Mouse (Mus musculus): ENCODE data around the gene Tnfrsf13b. TPM values are rescaled to one million over a fixed set of nuclear protein-coding genes. Genes with fewer than 3 reads are reported as not detected.
"Not testable (repeated sequence)": the region's sequence is repeated elsewhere in the genome, so short reads cannot be mapped to it uniquely, and the experiment has no call there.

Gene Tnfrsf13b
- polyA plus RNA-seq, 1 experiment from 2014 or later: 1.4 TPM

DNA sequence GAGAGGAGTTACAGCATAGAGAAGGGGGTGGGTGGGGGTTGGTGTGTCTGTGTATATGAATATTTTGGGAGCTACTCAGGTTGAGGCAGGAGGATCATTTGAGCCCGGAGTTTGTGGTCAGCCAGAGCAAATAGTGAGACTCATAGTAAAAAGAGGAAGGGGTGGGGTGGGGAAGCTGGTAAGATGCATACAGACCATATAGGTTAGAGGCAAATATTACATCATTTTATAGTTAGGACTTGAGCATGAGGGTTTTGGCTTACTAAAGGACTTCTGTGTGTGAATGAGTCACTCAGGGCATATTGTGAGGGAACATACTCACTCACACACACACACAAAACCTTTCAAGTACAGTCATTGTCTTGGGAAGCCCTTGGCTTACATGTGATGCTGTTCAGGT is 49.8 kb downstream of the Tnfrsf13b start:
- Histone ChIP-seq H3K27ac (no peak overlapping the region), H3K9ac (no peak overlapping the region), H3K9me3 (replicated peaks) (no peaks in the 10 kb centered on the region), H3K27me3 (no peaks in the 10 kb centered on the region), H3K4me3 (replicated peaks) (no peak overlapping the region), H3K4me1 (peaks cover 21% of the 10 kb centered on the region), H3K4me2 (no peak overlapping the region), H3K36me3 (0 out of 2 replicates have a peak, but pooled peaks cover 4% of the 10 kb centered on the region)
- 88% methylated on average over 1 of the region's 1 CpGs for WGBS
- no peak for ATAC-seq (replicated peaks; ENCODE audit: low FRiP score)

DNA sequence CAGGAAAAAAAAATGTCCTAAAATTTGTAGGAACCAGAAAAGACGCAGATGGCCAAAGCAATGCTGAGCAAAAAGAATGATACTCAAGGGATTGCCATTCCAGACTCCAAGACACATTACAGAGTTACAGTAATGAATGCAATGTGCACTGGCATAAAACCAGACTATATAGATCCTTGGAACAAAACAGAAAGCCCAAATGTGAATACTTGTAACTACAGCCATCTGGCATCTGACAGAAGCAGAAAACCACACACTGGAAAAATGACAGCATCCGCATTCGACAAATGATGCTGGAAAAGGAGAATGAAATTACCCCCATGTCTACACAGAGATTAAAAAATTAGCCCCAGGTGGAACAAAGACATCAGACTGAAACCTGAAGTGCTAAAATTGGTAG is 53.8 kb downstream of the Tnfrsf13b start:
- Histone ChIP-seq H3K4me2 (no peak overlapping the region), H3K4me1 (no peaks in the 10 kb centered on the region), H3K4me3 (replicated peaks) (no peak overlapping the region), H3K9ac (no peak overlapping the region), H3K36me3 (no peaks in the 10 kb centered on the region), H3K27ac (no peak overlapping the region), H3K27me3 (no peaks in the 10 kb centered on the region), H3K9me3 (replicated peaks) (no peaks in the 10 kb centered on the region)
- ATAC-seq (replicated peaks; ENCODE audit: low FRiP score): no peak
- 88% methylated on average over 3 of the region's 3 CpGs for WGBS

- ATAC-seq (replicated peaks; ENCODE audit: low FRiP score): no peak
- no peaks in the 10 kb centered on the region for H3K36me3 ChIP-seq
- no peak overlapping the region for H3K9ac ChIP-seq
- no peak overlapping the region for H3K4me2 ChIP-seq
- no peaks in the 10 kb centered on the region for H3K9me3 ChIP-seq (replicated peaks)
- no peaks in the 10 kb centered on the region for H3K4me1 ChIP-seq
- no peaks in the 10 kb centered on the region for H3K27me3 ChIP-seq
- no peak overlapping the region for H3K27ac ChIP-seq
- H3K4me3 ChIP-seq (replicated peaks): no peak overlapping the region
Measured at GRCm38 (mm10) chr11:61181624-61182023, 55.1 kb downstream of the Tnfrsf13b start.

- Histone ChIP-seq H3K4me2 (no peak overlapping the region), H3K4me3 (replicated peaks) (no peak overlapping the region), H3K9ac (no peak overlapping the region), H3K27ac (no peak overlapping the region), H3K9me3 (replicated peaks) (no peaks in the 10 kb centered on the region), H3K36me3 (no peaks in the 10 kb centered on the region), H3K27me3 (no peaks in the 10 kb centered on the region), H3K4me1 (no peaks in the 10 kb centered on the region)
- WGBS: 85% methylated on average over 1 of the region's 1 CpGs
- ATAC-seq (replicated peaks; ENCODE audit: low FRiP score): no peak
Measured at GRCm38 (mm10) chr11:61183820-61184219, 57.3 kb downstream of the Tnfrsf13b start.

- Histone ChIP-seq H3K4me2 (no peak overlapping the region), H3K9me3 (replicated peaks) (no peaks in the 10 kb centered on the region), H3K27ac (no peak overlapping the region), H3K4me1 (no peaks in the 10 kb centered on the region), H3K4me3 (replicated peaks) (no peak overlapping the region), H3K27me3 (peaks cover 15% of the 10 kb centered on the region), H3K9ac (no peak overlapping the region), H3K36me3 (no peaks in the 10 kb centered on the region)
- WGBS: 69% methylated on average over 2 of the region's 2 CpGs
- ATAC-seq (replicated peaks; ENCODE audit: low FRiP score): no peak
Measured at GRCm38 (mm10) chr11:61190776-61191175, 64.2 kb downstream of the Tnfrsf13b start.

DNA sequence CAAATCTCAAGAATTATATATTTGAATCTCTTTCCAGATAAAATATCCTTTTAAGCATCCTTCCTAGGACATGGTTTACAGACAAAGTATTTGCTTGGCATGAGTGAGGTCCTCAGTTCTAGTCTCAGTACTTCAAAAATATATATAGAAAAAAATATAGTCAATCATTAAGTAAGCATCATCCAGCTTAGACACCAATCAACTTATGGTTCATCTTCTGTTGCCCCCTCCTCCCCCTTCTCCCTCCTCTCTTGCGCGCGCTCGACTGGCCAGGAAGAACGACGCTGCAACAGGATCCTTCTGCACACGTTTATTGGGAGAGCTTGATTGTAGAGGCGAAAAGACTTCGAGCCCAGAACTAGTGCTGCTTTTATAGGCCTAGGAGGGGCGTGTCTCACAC is 65.6 kb downstream of the Tnfrsf13b start:
- H3K4me3 ChIP-seq (replicated peaks); H3K4me2 ChIP-seq; H3K27ac ChIP-seq; H3K36me3 ChIP-seq; ATAC-seq (replicated peaks; ENCODE audit: low FRiP score); H3K4me1 ChIP-seq; H3K9me3 ChIP-seq (replicated peaks); H3K9ac ChIP-seq: not testable (repeated sequence)
- 75% methylated on average over 7 of the region's 10 CpGs for WGBS
- peaks cover 15% of the 10 kb centered on the region for H3K27me3 ChIP-seq

DNA sequence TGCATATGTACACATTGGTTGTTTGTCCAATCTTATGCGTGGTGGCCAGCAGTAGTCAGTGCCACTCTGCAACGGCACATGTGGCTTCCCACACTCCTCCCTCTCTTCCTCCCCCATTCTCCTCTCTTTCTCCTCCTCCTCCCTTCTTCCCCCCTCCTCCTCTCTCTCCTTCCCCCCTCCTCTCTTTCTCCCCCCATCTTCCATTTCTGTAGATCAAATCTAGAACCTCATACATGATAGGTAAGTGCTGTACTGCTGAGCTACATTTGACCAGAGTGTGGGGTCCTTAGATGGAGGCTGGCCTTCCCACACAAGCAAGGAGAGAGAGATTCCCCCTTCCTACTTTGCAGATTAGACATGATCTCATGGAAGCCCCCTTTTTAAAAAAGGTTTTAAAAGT is 66.2 kb downstream of the Tnfrsf13b start:
- no peaks in the 10 kb centered on the region for H3K36me3 ChIP-seq
- no peak overlapping the region for H3K4me3 ChIP-seq (replicated peaks)
- ATAC-seq (replicated peaks; ENCODE audit: low FRiP score): no peak
- H3K4me1 ChIP-seq: no peaks in the 10 kb centered on the region
- WGBS: 91% methylated on average over 2 of the region's 2 CpGs
- H3K27me3 ChIP-seq: peaks cover 15% of the 10 kb centered on the region
- H3K9me3 ChIP-seq (replicated peaks): no peaks in the 10 kb centered on the region
- no peak overlapping the region for H3K27ac ChIP-seq
- H3K4me2 ChIP-seq: no peak overlapping the region
- H3K9ac ChIP-seq: no peak overlapping the region

GRCm38 (mm10) chr11:61193392-61193791 is 66.8 kb downstream of the Tnfrsf13b start:
- no peaks in the 10 kb centered on the region for H3K9me3 ChIP-seq (replicated peaks)
- no peak overlapping the region for H3K4me3 ChIP-seq (replicated peaks)
- H3K27ac ChIP-seq: no peak overlapping the region
- 12% methylated on average over 9 of the region's 9 CpGs for WGBS
- H3K4me1 ChIP-seq: no peaks in the 10 kb centered on the region
- H3K9ac ChIP-seq: no peak overlapping the region
- H3K4me2 ChIP-seq: no peak overlapping the region
- no peak for ATAC-seq (replicated peaks; ENCODE audit: low FRiP score)
- H3K36me3 ChIP-seq: no peaks in the 10 kb centered on the region
- H3K27me3 ChIP-seq: peaks cover 15% of the 10 kb centered on the region

GRCm38 (mm10) chr11:61196616-61197353 is 70.2 kb downstream of the Tnfrsf13b start:
- no peak for ATAC-seq (replicated peaks; ENCODE audit: low FRiP score)
- Histone ChIP-seq H3K9me3 (replicated peaks) (no peaks in the 10 kb centered on the region), H3K36me3 (no peaks in the 10 kb centered on the region), H3K4me3 (replicated peaks) (no peak overlapping the region), H3K4me1 (peaks cover 3% of the 10 kb centered on the region; the same call in 1 of the 2 replicates), H3K9ac (no peak overlapping the region), H3K27me3 (peaks cover 15% of the 10 kb centered on the region), H3K27ac (no peak overlapping the region), H3K4me2 (no peak overlapping the region)
- WGBS: 85% methylated on average over 14 of the region's 14 CpGs

DNA sequence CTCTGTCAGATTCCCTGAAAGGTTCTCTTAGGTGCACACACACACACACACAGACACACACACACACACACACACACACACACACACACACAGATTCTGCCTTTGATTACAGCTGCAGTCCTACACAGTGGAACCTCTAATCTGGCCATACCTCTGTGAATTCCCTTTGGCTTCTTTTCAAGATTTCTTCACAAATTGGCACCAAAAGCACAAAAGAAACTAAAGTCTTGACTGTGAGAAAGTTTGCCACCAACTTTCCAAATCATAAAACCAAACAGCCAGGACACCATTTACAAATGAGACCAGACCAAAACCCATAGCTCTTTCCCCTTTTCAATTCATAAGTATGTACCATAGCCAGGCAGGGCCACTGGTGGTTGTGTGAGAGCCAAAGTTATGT is 71.4 kb downstream of the Tnfrsf13b start:
- ATAC-seq (replicated peaks; ENCODE audit: low FRiP score): no peak
- H3K4me1 ChIP-seq: peaks cover 3% of the 10 kb centered on the region; the same call in 1 of the 2 replicates
- no peak overlapping the region for H3K9ac ChIP-seq
- H3K27me3 ChIP-seq: peaks cover 15% of the 10 kb centered on the region
- no peaks in the 10 kb centered on the region for H3K36me3 ChIP-seq
- H3K4me2 ChIP-seq: no peak overlapping the region
- H3K27ac ChIP-seq: no peak overlapping the region
- no peak overlapping the region for H3K4me3 ChIP-seq (replicated peaks)
- H3K9me3 ChIP-seq (replicated peaks): no peaks in the 10 kb centered on the region

Other genes with a start within 250 kb of the Tnfrsf13b start
- 65.4 and 67.7 TPM in 2 replicates for gene Tmem11, start 247.5 kb upstream of the Tnfrsf13b start, polyA plus RNA-seq (2015; fragmentation: Nextera tagmentation; extraction: Ambion mirVana)
- gene Natd1, start 212.0 kb upstream of the Tnfrsf13b start, polyA plus RNA-seq (2015; fragmentation: Nextera tagmentation; extraction: Ambion mirVana): 21.8 and 24.2 TPM in 2 replicates
- gene Map2k3, start 194.7 kb upstream of the Tnfrsf13b start, polyA plus RNA-seq (2015; fragmentation: Nextera tagmentation; extraction: Ambion mirVana): 117 and 127 TPM in 2 replicates
- 0.45 and 0.77 TPM in 2 replicates for gene Kcnj12, start 104.2 kb upstream of the Tnfrsf13b start, polyA plus RNA-seq (2015; fragmentation: Nextera tagmentation; extraction: Ambion mirVana)
- 128 and 133 TPM in 2 replicates for gene Usp22, start 48.3 kb downstream of the Tnfrsf13b start, polyA plus RNA-seq (2015; fragmentation: Nextera tagmentation; extraction: Ambion mirVana)
- 0.09 TPM in 1 of 2 replicates, not detected in the other for gene Aldh3a1, start 80.8 kb downstream of the Tnfrsf13b start, polyA plus RNA-seq (2015; fragmentation: Nextera tagmentation; extraction: Ambion mirVana)
- 32.2 and 34.7 TPM in 2 replicates for gene Aldh3a2, start 140.7 kb downstream of the Tnfrsf13b start, polyA plus RNA-seq (2015; fragmentation: Nextera tagmentation; extraction: Ambion mirVana)
- not detected in 2 replicates for gene Slc47a2, start 216.1 kb downstream of the Tnfrsf13b start, polyA plus RNA-seq (2015; fragmentation: Nextera tagmentation; extraction: Ambion mirVana)

All from kidney, embryonic 15.5 days (tissue).